ENCODE assay signal across 11 mouse cellular contexts in genomic region chr9:69181411-69181810, GRCm38 (mm10).
DNase-seq lines count a peak whose midpoint lies in the region; ATAC-seq lines count a peak whose summit lies in the region.
"Had no signal": no experiment of that assay in that cellular context is flagged by ENCODE, and none has a peak within 500 bp of the region (broad histone marks: within the 10 kb centered on the region; RNA-seq: fewer than 3 reads in every experiment).

No protein-coding gene starts in this region.

- 0 out of 2 replicates have a peak overlapping the region, but pooled peaks have one; percentile 16 for H3K27ac ChIP-seq in intestine, embryonic 14.5 days (ENCODE audit: low read depth)
- H3K27ac ChIP-seq in limb, embryonic 11.5 days (replicated peaks; ENCODE audit: low read depth, low read length): no peak overlapping the region
- H3K27ac ChIP-seq in stomach, embryonic 16.5 days (ENCODE audit: low read length): no peak overlapping the region
- H3K27ac ChIP-seq: layer of hippocampus, adult 2 months had no signal

- peak; percentile 56 for DNase-seq in gastrocnemius, adult 18-20 months (ENCODE audit: low spot score)
- DNase-seq in gastrocnemius, postnatal 10 days: no peak
- DNase-seq in intestine, embryonic 14.5 days (ENCODE audit: low spot score): no peak
- no peak for DNase-seq in limb, embryonic 11.5 days (ENCODE audit: low spot score)
- DNase-seq in layer of hippocampus, postnatal 14 days (ENCODE audit: low spot score in 2 of 2): no peak
- DNase-seq in left cerebral cortex, adult 18-20 months (ENCODE audit: low spot score in 2 of 2): no peak
- DNase-seq: thymus, postnatal 25 days had no signal

- H3K27me3 ChIP-seq in intestine, embryonic 14.5 days (replicated peaks; ENCODE audit: control insufficient read depth, insufficient read depth, low read length): no peaks in the 10 kb centered on the region
- no peaks in the 10 kb centered on the region for H3K27me3 ChIP-seq in limb, embryonic 11.5 days (ENCODE audit: control insufficient read depth, insufficient read depth, low read length)
- no peaks in the 10 kb centered on the region for H3K27me3 ChIP-seq in stomach, embryonic 16.5 days (ENCODE audit: control insufficient read depth, insufficient read depth, low read length)

- no peaks in the 10 kb centered on the region for H3K36me3 ChIP-seq in intestine, embryonic 14.5 days (ENCODE audit: control insufficient read depth, insufficient read depth, low read length)
- no peaks in the 10 kb centered on the region for H3K36me3 ChIP-seq in limb, embryonic 11.5 days (ENCODE audit: control insufficient read depth, insufficient read depth, low read length)
- H3K36me3 ChIP-seq in stomach, embryonic 16.5 days (ENCODE audit: control insufficient read depth, insufficient read depth, low read length): no peaks in the 10 kb centered on the region

- no peak overlapping the region for H3K9ac ChIP-seq in intestine, embryonic 14.5 days (ENCODE audit: low read length)
- H3K9ac ChIP-seq in limb, embryonic 11.5 days (ENCODE audit: low read length): no peak overlapping the region
- H3K9ac ChIP-seq in stomach, embryonic 16.5 days (ENCODE audit: low read length): no peak overlapping the region

- H3K4me2 ChIP-seq in intestine, embryonic 14.5 days (ENCODE audit: low read length): no peak overlapping the region
- H3K4me2 ChIP-seq in limb, embryonic 11.5 days (ENCODE audit: low read depth, severe bottlenecking): no peak overlapping the region
- H3K4me2 ChIP-seq in stomach, embryonic 16.5 days (ENCODE audit: low read depth, low read length): no peak overlapping the region
- H3K4me2 ChIP-seq: midbrain, embryonic 11.5 days had no signal

- no peaks in the 10 kb centered on the region for H3K9me3 ChIP-seq in intestine, embryonic 14.5 days (ENCODE audit: control insufficient read depth, low read length)
- H3K9me3 ChIP-seq in limb, embryonic 11.5 days (ENCODE audit: control insufficient read depth, low read length): no peaks in the 10 kb centered on the region
- no peaks in the 10 kb centered on the region for H3K9me3 ChIP-seq in stomach, embryonic 16.5 days (replicated peaks; ENCODE audit: control insufficient read depth, low read length)

- H3K4me1 ChIP-seq in intestine, embryonic 14.5 days (replicated peaks; ENCODE audit: control insufficient read depth, insufficient read depth, low read length): peaks cover 8% of the 10 kb centered on the region
- H3K4me1 ChIP-seq in limb, embryonic 11.5 days (ENCODE audit: control insufficient read depth, insufficient read depth, low read length): no peaks in the 10 kb centered on the region; the same call in 1 of the 2 replicates
- H3K4me1 ChIP-seq in stomach, embryonic 16.5 days (ENCODE audit: control insufficient read depth, insufficient read depth, low read length): peaks cover 6% of the 10 kb centered on the region; the same call in 1 of the 2 replicates

- peak; percentile 32; the same call in 1 of the 2 replicates for ATAC-seq in intestine, embryonic 14.5 days (replicated peaks; ENCODE audit: low FRiP score, low TSS enrichment, low read depth)
- ATAC-seq in limb, embryonic 11.5 days (ENCODE audit: insufficient number of reproducible peaks, low FRiP score, low TSS enrichment, low read depth): peak; percentile 35; the same call in 1 of the 2 replicates
- peak; percentile 56; the same call in 1 of the 2 replicates for ATAC-seq in stomach, embryonic 16.5 days (ENCODE audit: insufficient read depth, low FRiP score)
- no peak for ATAC-seq in activated CD4-positive, CD25-positive, alpha-beta regulatory T cell, adult 4 months

- H3K4me3 ChIP-seq in intestine, embryonic 14.5 days (ENCODE audit: low read depth, low read length): no peak overlapping the region
- no peak overlapping the region for H3K4me3 ChIP-seq in limb, embryonic 11.5 days (ENCODE audit: low read depth, low read length)
- H3K4me3 ChIP-seq in stomach, embryonic 16.5 days (replicated peaks; ENCODE audit: low read length): no peak overlapping the region
- H3K4me3 ChIP-seq: layer of hippocampus, adult 2 months had no signal
